Mouse (Mus musculus) kidney, adult 18-20 months (tissue): ENCODE results near the gene Ppp1r13b.

Source experiments
- DNase-seq: peaks from one replicate; pipeline ENCODE4 v3.0.0; 2021

Gene Ppp1r13b

GRCm38 (mm10) chr12:111916514-111917217 is 8.8 kb upstream of the Ppp1r13b start:
- no peak for DNase-seq

- no peak for DNase-seq
Measured at GRCm38 (mm10) chr12:111915781-111916180, 7.9 kb upstream of the Ppp1r13b start.

- DNase-seq: no peak
Measured at GRCm38 (mm10) chr12:111914031-111914430, 6.1 kb upstream of the Ppp1r13b start.

DNA sequence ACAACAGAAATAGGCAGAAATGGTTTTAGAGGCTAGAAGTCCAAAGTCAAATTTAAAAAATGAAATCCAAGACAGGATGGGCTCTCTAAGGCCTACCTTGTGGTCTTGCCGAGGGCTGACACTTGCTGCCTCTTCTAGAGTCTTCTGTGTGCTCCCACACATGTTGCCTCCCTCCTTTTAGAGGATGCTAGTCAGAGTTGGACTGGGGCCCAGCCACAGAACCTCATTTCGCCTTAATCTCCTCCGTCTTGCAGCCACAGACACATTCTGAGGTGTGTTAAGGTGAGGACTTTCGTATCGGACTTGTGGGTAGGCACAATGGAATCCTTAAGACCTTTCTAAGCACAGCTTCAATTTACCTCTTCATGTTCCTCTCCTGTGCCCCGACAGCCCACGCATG is 4.9 kb upstream of the Ppp1r13b start:
- no peak for DNase-seq

DNA sequence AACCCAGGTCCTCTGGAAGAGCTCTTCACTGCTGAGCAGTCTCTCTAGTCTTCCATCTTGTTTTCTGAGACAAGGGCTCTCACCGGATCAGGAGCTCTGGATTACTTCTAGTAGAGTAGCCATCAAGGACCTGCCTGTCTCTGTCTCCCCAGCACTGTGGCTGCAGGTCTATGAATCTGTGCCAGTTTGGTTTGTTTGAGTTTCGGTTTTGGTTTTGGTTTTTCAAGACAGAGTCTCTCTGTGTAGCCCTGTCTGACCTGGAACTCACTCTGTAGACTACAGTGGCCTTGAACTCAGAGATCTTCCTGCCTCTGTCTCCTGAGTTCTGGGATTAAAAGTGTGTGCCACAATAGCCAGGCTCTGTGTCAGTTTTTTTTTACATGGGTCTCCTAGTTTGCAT is 3.9 kb upstream of the Ppp1r13b start:
- no peak for DNase-seq

DNA sequence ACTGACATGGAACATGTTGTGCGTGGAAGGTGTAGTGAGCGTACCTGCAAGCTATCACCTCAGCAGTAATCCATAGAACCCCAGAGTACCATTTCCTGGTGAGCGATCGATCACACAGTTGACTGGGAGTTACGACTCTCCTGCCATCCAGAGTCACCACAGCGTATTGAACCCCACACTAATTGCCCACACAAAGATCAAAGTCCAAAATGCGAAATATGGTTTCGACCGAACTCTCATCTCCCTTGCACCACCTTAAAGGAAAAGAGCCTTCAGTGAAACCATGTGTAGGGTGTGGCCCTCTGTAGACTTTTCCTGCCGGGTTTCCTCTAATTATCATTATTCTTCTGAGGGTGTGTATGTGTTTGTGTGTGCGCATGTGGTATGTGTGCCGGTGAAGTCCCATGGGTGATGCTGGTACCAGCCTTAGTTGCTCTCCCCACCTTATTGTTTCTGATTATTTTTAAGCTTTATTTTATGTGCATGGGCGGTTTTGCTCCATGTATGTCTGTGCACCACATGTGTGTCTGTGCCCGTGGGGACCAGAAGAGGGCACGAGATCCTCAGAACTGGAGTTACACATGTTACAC is 3.4 kb upstream of the Ppp1r13b start:
- no peak for DNase-seq

GRCm38 (mm10) chr12:111908997-111909550 is 1.2 kb upstream of the Ppp1r13b start:
- DNase-seq: no peak

DNA sequence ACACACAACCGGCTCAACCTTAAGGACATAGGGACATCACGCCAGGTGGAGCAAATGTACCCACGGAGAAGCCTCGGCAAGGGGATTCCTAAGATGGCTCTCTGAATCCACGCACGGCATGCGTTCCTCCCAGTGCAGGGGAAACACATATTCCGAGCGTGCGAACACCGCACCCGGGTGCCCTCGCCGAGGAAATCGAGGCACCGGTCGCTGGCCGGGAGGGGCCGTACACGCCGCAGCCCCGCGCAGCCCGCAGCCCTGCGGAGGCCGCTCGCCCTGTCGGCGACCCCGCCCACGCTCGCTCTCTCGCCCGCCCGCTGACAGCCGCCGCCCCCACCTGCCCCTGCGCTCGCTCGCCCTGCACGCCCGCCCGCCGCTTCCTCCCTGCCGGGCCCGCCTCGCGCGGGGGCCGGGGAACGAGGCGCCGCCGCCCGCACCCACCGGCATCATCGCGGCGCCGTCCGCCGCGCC is 454 bp downstream of the Ppp1r13b start:
- DNase-seq: peak; percentile 76

DNA sequence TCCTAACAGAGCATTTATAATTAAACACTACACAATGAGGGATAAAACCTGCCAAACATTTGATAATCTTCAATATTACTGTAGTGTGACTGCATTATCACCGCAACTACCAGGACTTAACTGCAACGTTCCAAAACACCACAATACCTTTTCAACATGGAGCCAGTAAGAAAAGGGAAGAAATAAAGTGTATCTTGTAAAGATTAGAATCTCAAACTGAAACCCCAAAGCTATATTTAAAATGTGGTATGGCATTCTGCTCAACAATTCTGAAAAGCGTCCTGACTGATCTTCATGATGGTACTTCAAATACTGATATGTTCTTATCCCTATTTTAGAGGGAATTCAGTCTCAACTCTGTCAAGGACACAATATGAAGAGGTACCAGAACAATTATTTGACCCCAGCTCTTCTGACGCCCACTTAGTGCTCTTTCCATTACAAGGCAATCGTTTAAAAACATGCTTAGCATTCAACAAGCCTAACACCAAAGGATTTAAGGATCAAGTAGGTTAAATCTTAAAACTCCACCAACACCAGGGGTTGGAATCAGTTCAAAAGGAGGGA is 1.5 kb downstream of the Ppp1r13b start:
- DNase-seq: no peak

DNA sequence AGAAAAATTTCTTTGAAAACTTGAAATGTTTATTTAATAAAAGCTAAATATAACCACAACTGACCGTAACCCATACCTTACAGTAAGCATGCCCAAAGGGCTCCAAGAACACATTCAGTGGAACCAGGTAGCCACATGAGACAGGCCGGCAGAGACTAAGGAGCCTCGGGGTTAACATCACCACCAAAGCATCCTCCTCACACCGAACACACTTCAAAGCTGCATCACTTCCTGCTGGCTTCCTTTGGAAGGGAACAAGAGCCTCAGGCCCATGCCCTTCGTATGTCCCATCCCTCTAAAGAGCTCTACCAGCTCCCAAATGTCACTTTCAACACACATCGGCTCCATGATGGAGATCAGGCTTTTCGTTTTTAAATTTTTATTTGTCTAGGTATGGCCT is 5.4 kb downstream of the Ppp1r13b start:
- DNase-seq: no peak

- no peak for DNase-seq
Measured at GRCm38 (mm10) chr12:111901105-111901875, 6.6 kb downstream of the Ppp1r13b start.

GRCm38 (mm10) chr12:111899646-111900045 is 8.3 kb downstream of the Ppp1r13b start:
- DNase-seq: no peak

GRCm38 (mm10) chr12:111898686-111899085 is 9.2 kb downstream of the Ppp1r13b start:
- no peak for DNase-seq

- DNase-seq: peak; percentile 31
Measured at GRCm38 (mm10) chr12:111896908-111897661, 10.8 kb downstream of the Ppp1r13b start.

DNA sequence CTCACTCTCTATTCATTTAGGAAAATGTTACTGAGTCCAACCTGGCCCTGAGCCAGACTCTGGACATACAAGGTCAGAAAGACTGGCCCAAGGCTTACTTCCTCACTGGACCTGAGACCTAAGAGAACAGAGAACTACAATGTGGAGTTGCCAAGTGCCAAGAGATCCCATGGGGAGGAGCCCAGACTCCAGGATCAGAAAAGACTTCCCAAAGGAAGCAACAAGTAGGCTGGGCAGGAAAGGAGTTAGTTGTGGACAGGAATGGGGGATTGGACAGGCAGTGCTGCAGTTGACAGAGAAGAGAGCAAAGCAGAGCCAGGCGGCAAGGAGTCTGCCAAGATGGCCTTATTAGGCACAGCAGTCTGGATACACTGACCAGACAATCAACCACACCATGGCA is 13.8 kb downstream of the Ppp1r13b start:
- peak; percentile 64 for DNase-seq

DNA sequence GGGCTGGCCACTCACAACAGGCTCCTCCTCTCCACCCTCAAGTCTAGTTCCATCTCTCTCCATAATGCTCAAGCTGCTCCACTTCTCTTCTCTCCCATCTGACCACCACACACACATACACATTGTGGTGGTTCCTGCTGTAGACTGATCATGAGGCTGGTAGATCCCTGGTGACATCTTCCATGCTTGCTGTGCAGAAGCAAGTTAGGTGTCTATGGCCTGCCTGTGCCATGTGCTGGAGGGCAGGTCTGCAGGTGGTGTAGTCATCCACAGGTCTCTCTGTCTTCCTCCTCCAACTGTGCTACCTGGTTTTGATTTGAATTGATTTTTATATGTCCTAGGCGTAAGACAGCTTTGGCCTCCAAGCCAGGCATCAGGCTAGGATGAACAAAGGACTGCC is 14.9 kb downstream of the Ppp1r13b start:
- DNase-seq: no peak

- no peak for DNase-seq
Measured at GRCm38 (mm10) chr12:111891800-111892199, 16.1 kb downstream of the Ppp1r13b start.

DNA sequence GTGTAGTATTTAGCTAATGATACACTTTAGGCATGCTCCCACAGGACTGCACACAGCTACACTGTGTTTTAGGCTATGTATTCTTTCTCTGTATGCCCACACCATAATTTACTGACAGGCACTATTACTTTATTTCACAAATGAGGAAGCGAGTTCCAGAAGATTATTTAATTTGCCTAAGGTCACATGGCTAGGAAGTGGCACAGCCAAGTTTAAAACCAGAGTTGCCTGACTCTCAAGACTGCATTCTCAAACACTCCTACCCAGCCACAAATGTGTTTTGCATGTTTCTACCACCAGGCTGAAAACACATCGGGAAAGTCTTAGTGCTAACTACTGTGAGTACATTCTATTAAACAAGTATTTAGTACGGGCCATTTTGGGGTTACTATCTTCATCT is 18.7 kb downstream of the Ppp1r13b start:
- DNase-seq: no peak

DNA sequence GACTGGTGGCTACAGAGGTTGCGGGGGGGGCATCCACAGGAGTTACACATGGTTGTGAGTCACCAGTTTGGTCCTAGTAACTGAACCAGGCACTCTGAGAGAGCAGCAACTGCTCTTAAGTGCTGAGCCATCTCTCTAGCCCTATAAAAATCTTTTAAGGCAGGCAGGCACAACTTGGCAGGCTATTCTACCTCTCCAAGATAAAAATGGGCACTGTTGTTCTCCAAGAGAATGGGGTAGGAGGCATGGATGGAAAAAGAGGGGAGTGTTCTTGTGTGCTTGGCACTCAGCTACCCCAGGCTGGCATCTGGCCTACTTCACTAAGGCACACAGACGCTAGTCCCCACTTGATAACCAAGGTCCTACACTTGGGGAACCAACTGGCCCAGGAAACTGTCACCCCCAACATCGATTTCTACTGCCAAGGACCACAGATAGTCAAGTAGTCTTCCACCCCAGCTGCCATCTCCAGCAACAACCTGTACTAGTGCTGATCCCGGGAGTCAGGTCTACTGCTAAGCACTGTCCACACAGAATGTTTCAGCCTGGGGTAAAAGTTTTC is 19.5 kb downstream of the Ppp1r13b start:
- no peak for DNase-seq

DNA sequence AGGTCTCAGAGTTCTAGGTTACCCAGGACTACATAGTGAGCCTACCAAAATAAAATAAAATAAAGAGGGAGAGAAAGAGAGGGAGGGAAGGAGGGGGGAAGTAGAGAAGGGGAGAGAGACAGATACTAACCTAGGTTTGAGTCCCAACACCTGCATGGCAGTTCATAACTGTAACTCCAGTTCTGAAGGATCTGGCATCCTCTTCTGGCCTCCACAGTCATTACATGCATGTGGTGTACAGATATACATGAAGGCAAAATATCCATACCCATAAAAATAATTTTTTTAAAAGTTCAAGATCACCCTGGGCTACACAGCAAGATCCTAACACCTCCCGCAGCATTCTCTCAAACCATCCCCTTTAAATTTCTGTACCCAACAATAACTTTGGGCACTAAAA is 20.9 kb downstream of the Ppp1r13b start:
- DNase-seq: no peak

DNA sequence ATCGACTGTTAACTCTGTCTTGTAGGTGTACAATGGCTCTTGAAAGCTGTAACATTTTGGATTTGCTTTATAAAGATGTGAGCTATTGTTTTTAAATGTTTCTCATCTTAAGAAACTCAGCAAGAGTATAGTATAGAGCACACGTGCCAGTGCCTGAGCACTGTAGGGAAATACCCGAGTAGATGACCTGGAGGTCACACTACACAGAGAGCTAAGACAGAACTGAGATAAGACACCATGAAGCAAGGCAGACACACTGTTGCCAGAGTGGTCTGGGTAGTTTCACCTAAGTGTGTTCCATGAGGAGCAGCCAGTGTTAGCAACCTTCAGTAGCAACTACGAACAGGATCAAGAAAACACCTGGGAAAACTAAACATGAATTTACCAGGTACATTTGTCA is 25.1 kb downstream of the Ppp1r13b start:
- no peak for DNase-seq

DNA sequence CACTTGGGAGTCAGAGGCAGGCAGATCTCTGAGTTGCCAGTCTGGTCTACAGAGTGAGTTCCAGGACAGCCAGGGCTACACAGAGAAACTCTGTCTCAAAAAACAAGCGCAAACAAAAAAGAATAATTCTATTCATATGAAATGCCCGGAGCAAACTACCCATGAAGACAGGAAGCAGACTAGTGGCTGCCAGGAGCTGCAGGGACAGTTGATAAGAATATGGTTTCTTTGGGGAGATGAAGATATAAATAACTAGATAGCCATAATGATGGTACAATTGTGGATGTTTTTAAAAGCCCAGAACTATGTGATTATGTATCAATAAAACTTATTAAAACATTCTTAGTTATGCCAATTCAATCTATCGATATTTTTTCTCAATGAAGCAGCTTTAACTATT is 25.9 kb downstream of the Ppp1r13b start:
- DNase-seq: no peak
